Mouse (Mus musculus): ENCODE results near the gene Btla. TPM values are rescaled to one million over a fixed set of nuclear protein-coding genes. Genes with fewer than 3 reads are reported as not detected.

Gene Btla
- polyA plus RNA-seq, 1 experiment, result not detected

GRCm38 (mm10) chr16:45222771-45223170 is 1.3 kb upstream of the Btla start:
- no peak overlapping the region for H3K4me3 ChIP-seq (replicated peaks)
- TF ChIP-seq GATA1 (IDR thresholded peaks at IDR 0.05; ENCODE audit: low read length), result no peak
- no peaks in the 10 kb centered on the region for H3K36me3 ChIP-seq (ENCODE audit: control insufficient read depth)
- H3K9me3 ChIP-seq (ENCODE audit: control insufficient read depth, low read length), result no peaks in the 10 kb centered on the region
- H3K4me1 ChIP-seq (ENCODE audit: control insufficient read depth), result no peaks in the 10 kb centered on the region
- no peaks in the 10 kb centered on the region for H3K27me3 ChIP-seq (ENCODE audit: control insufficient read depth)

- Histone ChIP-seq H3K9me3 (ENCODE audit: control insufficient read depth, low read length) (no peaks in the 10 kb centered on the region), H3K36me3 (ENCODE audit: control insufficient read depth) (no peaks in the 10 kb centered on the region), H3K4me3 (replicated peaks) (no peak overlapping the region), H3K27me3 (ENCODE audit: control insufficient read depth) (no peaks in the 10 kb centered on the region), H3K4me1 (ENCODE audit: control insufficient read depth) (no peaks in the 10 kb centered on the region)
- TF ChIP-seq GATA1 (IDR thresholded peaks at IDR 0.05; ENCODE audit: low read length), result no peak
- TF ChIP-seq TAL1 (IDR thresholded peaks at IDR 0.05; ENCODE audit: low read length), result no peak
These were observed 405 bp downstream of the Btla start for GRCm38 (mm10) chr16:45224431-45225008.

- no peaks in the 10 kb centered on the region for H3K4me1 ChIP-seq (ENCODE audit: control insufficient read depth)
- H3K27me3 ChIP-seq (ENCODE audit: control insufficient read depth), result no peaks in the 10 kb centered on the region
- no peak overlapping the region for H3K4me3 ChIP-seq (replicated peaks)
- TF ChIP-seq GATA1 (IDR thresholded peaks at IDR 0.05; ENCODE audit: low read length) (no peak), TAL1 (IDR thresholded peaks at IDR 0.05; ENCODE audit: low read length) (no peak)
- no peaks in the 10 kb centered on the region for H3K36me3 ChIP-seq (ENCODE audit: control insufficient read depth)
- no peaks in the 10 kb centered on the region for H3K9me3 ChIP-seq (ENCODE audit: control insufficient read depth, low read length)
These were observed 2.9 kb downstream of the Btla start for GRCm38 (mm10) chr16:45227002-45227401.

GRCm38 (mm10) chr16:45231296-45231695 is 7.2 kb downstream of the Btla start:
- no peaks in the 10 kb centered on the region for H3K4me1 ChIP-seq (ENCODE audit: control insufficient read depth)

GRCm38 (mm10) chr16:45233007-45233406 is 8.9 kb downstream of the Btla start:
- H3K4me1 ChIP-seq (ENCODE audit: control insufficient read depth), result no peaks in the 10 kb centered on the region
- H3K4me3 ChIP-seq (replicated peaks), result no peak overlapping the region
- TF ChIP-seq GATA1 (IDR thresholded peaks at IDR 0.05; ENCODE audit: low read length) (no peak), TAL1 (IDR thresholded peaks at IDR 0.05; ENCODE audit: low read length) (no peak)
- H3K9me3 ChIP-seq (ENCODE audit: control insufficient read depth, low read length), result no peaks in the 10 kb centered on the region
- no peaks in the 10 kb centered on the region for H3K36me3 ChIP-seq (ENCODE audit: control insufficient read depth)
- no peaks in the 10 kb centered on the region for H3K27me3 ChIP-seq (ENCODE audit: control insufficient read depth)

More at GRCm38 (mm10) chr16:45231296-45231695, 7.2 kb downstream of the Btla start:
- no peak overlapping the region for H3K4me3 ChIP-seq (replicated peaks)
- TF ChIP-seq GATA1 (IDR thresholded peaks at IDR 0.05; ENCODE audit: low read length) (no peak), TAL1 (IDR thresholded peaks at IDR 0.05; ENCODE audit: low read length) (no peak)
- no peaks in the 10 kb centered on the region for H3K9me3 ChIP-seq (ENCODE audit: control insufficient read depth, low read length)
- H3K27me3 ChIP-seq (ENCODE audit: control insufficient read depth), result no peaks in the 10 kb centered on the region
- H3K36me3 ChIP-seq (ENCODE audit: control insufficient read depth), result no peaks in the 10 kb centered on the region

GRCm38 (mm10) chr16:45242700-45243099 is 18.6 kb downstream of the Btla start:
- Histone ChIP-seq H3K4me3 (replicated peaks) (no peak overlapping the region), H3K36me3 (ENCODE audit: control insufficient read depth) (no peaks in the 10 kb centered on the region), H3K9me3 (ENCODE audit: control insufficient read depth, low read length) (no peaks in the 10 kb centered on the region), H3K27me3 (ENCODE audit: control insufficient read depth) (no peaks in the 10 kb centered on the region), H3K4me1 (ENCODE audit: control insufficient read depth) (no peaks in the 10 kb centered on the region)
- TF ChIP-seq GATA1 (IDR thresholded peaks at IDR 0.05; ENCODE audit: low read length) (no peak), TAL1 (IDR thresholded peaks at IDR 0.05; ENCODE audit: low read length) (no peak)

GRCm38 (mm10) chr16:45244930-45245472 is 20.9 kb downstream of the Btla start:
- H3K36me3 ChIP-seq (ENCODE audit: control insufficient read depth), result no peaks in the 10 kb centered on the region
- H3K4me1 ChIP-seq (ENCODE audit: control insufficient read depth), result no peaks in the 10 kb centered on the region
- H3K27me3 ChIP-seq (ENCODE audit: control insufficient read depth), result no peaks in the 10 kb centered on the region
- H3K9me3 ChIP-seq (ENCODE audit: control insufficient read depth, low read length), result no peaks in the 10 kb centered on the region
- TF ChIP-seq GATA1 (IDR thresholded peaks at IDR 0.05; ENCODE audit: low read length) (no peak), TAL1 (IDR thresholded peaks at IDR 0.05; ENCODE audit: low read length) (no peak)
- H3K4me3 ChIP-seq (replicated peaks), result no peak overlapping the region

- Histone ChIP-seq H3K36me3 (ENCODE audit: control insufficient read depth) (no peaks in the 10 kb centered on the region), H3K4me3 (replicated peaks) (no peak overlapping the region), H3K9me3 (ENCODE audit: control insufficient read depth, low read length) (no peaks in the 10 kb centered on the region), H3K27me3 (ENCODE audit: control insufficient read depth) (no peaks in the 10 kb centered on the region), H3K4me1 (ENCODE audit: control insufficient read depth) (no peaks in the 10 kb centered on the region)
- TF ChIP-seq GATA1 (IDR thresholded peaks at IDR 0.05; ENCODE audit: low read length), result no peak
- TF ChIP-seq TAL1 (IDR thresholded peaks at IDR 0.05; ENCODE audit: low read length), result no peak
These were observed 25.6 kb downstream of the Btla start for GRCm38 (mm10) chr16:45249761-45250160.

- H3K4me1 ChIP-seq (ENCODE audit: control insufficient read depth), result no peaks in the 10 kb centered on the region
- TF ChIP-seq GATA1 (IDR thresholded peaks at IDR 0.05; ENCODE audit: low read length), result no peak
- TF ChIP-seq TAL1 (IDR thresholded peaks at IDR 0.05; ENCODE audit: low read length), result no peak
- H3K36me3 ChIP-seq (ENCODE audit: control insufficient read depth), result no peaks in the 10 kb centered on the region
These were observed 26.2 kb downstream of the Btla start for GRCm38 (mm10) chr16:45250317-45250716.

More at GRCm38 (mm10) chr16:45250317-45250716, 26.2 kb downstream of the Btla start:
- H3K9me3 ChIP-seq (ENCODE audit: control insufficient read depth, low read length), result no peaks in the 10 kb centered on the region
- H3K4me3 ChIP-seq (replicated peaks), result no peak overlapping the region
- H3K27me3 ChIP-seq (ENCODE audit: control insufficient read depth), result no peaks in the 10 kb centered on the region
